Mouse (Mus musculus) bone marrow, adult 2 months (tissue): ENCODE measurements at regions not wholly inside any gene's neighbourhood (a gene's known extent, or its start where the extent isn't known, plus 50 kb on each side); places are given as distances from the start of the nearest gene placed in this dataset.

Experiments
- CTCF ChIP-seq: fragments of 200-500 bp; IDR thresholded peaks from 2 replicates; pipeline ENCODE4 v1.5.1; 2011; ENCODE audit warnings: low read length, control low read depth; ENCODE audit not compliant: control insufficient read depth, insufficient read depth
- POLR2A ChIP-seq: fragments of 200-500 bp; IDR thresholded peaks from 2 replicates; pipeline ENCODE4 v1.6.1; 2011; ENCODE audit warnings: low read depth, mild to moderate bottlenecking, control low read depth, low read length, borderline replicate concordance; ENCODE audit not compliant: control insufficient read depth

- TF ChIP-seq CTCF (no peak), POLR2A (no peak)
Observed at GRCm38 (mm10) chr5:119047581-119047980, 487.1 kb downstream of the Med13l start.
